Mouse (Mus musculus): Measurements from ENCODE around the gene Dpy30.

DNA sequence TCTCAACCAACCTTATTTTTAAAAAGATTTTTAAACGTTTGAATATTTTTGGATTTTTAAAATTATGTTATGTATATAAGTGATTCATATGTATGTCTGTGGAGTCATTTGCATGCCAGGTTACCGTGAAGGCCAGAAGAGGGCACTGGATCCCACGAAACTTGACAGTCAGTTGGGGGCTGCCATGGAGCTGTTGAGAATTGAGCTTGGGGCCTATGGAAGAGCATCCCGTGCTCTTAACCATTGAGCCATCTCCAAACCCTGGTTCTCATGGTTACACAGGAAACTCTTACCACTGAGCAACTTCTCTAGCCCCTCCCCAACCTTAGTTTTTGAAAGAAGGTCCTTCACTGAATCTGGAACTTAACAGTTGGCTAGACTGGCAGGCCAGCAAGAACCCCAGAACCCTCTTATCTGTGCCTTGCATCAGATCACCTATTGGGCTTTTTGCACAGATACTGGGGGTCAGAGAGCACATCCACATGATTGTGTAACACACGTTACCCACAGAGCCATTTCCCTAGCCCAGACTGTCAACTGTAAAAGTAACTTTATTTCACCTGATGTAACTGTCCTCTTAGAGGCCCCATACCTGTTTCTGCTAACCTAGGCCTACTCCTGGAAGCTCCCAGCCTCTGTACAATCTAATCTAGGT, 1.2 kb downstream of the Dpy30 start:
- TF ChIP-seq POLR2A (IDR thresholded peaks at IDR 0.05; ENCODE audit: control insufficient read depth, low read depth, low read length) (no peak), CTCF (IDR thresholded peaks at IDR 0.05; ENCODE audit: control insufficient read depth, insufficient read depth, insufficient replicate concordance, low read depth, low read length) (no peak)
